Mouse (Mus musculus): ENCODE data around the gene Ccl9. TPM values are rescaled to one million over a fixed set of nuclear protein-coding genes. Genes with fewer than 3 reads are reported as not detected.

The Ccl9 gene
- polyA plus RNA-seq, 1 experiment from 2014 or later = 14.2 TPM

- no peaks in the 10 kb centered on the region for H3K27me3 ChIP-seq (replicated peaks)
- no peak for ATAC-seq (ENCODE audit: insufficient read depth, low FRiP score, low read depth)
- no peaks in the 10 kb centered on the region for H3K36me3 ChIP-seq
- WGBS = 77% methylated on average over 4 of the region's 4 CpGs
- H3K27ac ChIP-seq = no peak overlapping the region
- no peaks in the 10 kb centered on the region for H3K9me3 ChIP-seq
- no peak overlapping the region for H3K9ac ChIP-seq
- no peaks in the 10 kb centered on the region for H3K4me1 ChIP-seq
- no peak overlapping the region for H3K4me3 ChIP-seq (replicated peaks)
- no peak overlapping the region for H3K4me2 ChIP-seq
These were observed 1.4 kb downstream of the Ccl9 start for GRCm38 (mm10) chr11:83576927-83577555.

GRCm38 (mm10) chr11:83572834-83573233 is 5.6 kb downstream of the Ccl9 start:
- no peak overlapping the region for H3K4me2 ChIP-seq
- H3K9me3 ChIP-seq = no peaks in the 10 kb centered on the region
- no peak overlapping the region for H3K4me3 ChIP-seq (replicated peaks)
- WGBS = 58% methylated on average over 9 of the region's 9 CpGs
- no peaks in the 10 kb centered on the region for H3K4me1 ChIP-seq
- no peak for ATAC-seq (ENCODE audit: insufficient read depth, low FRiP score, low read depth)
- no peaks in the 10 kb centered on the region for H3K27me3 ChIP-seq (replicated peaks)
- H3K36me3 ChIP-seq = no peaks in the 10 kb centered on the region
- no peak overlapping the region for H3K27ac ChIP-seq
- H3K9ac ChIP-seq = no peak overlapping the region

DNA sequence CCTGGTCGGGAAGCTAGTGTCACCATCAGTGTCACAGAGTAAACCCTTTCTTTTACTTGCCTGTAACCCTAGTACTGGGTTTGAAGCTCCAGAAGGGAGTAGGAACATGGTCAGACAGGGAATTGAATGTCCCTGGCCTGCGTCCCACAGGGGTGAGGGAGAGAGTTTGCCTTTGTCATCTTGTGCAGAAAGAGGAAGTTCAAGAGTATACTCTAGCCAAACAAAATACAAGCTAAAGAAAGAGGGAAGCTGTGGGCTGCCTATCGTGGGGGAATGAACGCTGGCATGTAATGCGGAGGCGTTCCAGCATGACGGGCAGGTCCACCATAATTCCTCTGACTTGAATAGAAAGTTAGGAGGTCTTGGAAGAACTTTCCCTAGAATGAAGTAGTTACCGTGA is 6.2 kb downstream of the Ccl9 start:
- H3K27me3 ChIP-seq (replicated peaks) = no peaks in the 10 kb centered on the region
- H3K4me1 ChIP-seq = no peaks in the 10 kb centered on the region
- H3K9me3 ChIP-seq = no peaks in the 10 kb centered on the region
- H3K4me2 ChIP-seq = no peak overlapping the region
- H3K27ac ChIP-seq = no peak overlapping the region
- 81% methylated on average over 8 of the region's 8 CpGs for WGBS
- no peaks in the 10 kb centered on the region for H3K36me3 ChIP-seq
- no peak overlapping the region for H3K4me3 ChIP-seq (replicated peaks)
- no peak for ATAC-seq (ENCODE audit: insufficient read depth, low FRiP score, low read depth)
- no peak overlapping the region for H3K9ac ChIP-seq

- 70% methylated on average over 2 of the region's 2 CpGs for WGBS
These were observed 8.2 kb downstream of the Ccl9 start for GRCm38 (mm10) chr11:83570189-83570588.

DNA sequence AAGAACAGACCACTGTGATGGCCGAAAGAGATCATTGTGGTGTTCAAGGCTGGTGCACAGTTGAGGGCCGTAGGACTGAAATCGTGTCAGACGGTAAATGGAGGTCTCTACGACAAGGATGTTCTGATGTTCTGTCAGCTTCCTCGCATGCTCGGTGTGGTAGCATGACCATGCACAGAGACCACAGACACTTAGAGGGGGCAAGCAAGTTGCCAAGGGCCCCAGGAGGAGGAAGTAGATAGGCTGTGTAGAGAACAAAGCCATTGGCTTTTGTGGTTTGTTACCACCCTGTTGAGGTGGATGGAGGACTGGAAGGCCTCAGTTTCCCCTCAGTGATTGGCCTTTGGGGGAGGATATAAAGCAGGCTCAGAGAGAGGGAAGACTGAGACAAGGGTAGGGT is 9.2 kb downstream of the Ccl9 start:
- Histone ChIP-seq H3K9ac (no peak overlapping the region), H3K27me3 (replicated peaks) (no peaks in the 10 kb centered on the region), H3K4me2 (no peak overlapping the region), H3K4me1 (no peaks in the 10 kb centered on the region), H3K9me3 (no peaks in the 10 kb centered on the region), H3K4me3 (replicated peaks) (no peak overlapping the region), H3K36me3 (no peaks in the 10 kb centered on the region), H3K27ac (no peak overlapping the region)
- WGBS = 82% methylated on average over 7 of the region's 7 CpGs
- no peak for ATAC-seq (ENCODE audit: insufficient read depth, low FRiP score, low read depth)

More at GRCm38 (mm10) chr11:83570189-83570588, 8.2 kb downstream of the Ccl9 start:
- no peaks in the 10 kb centered on the region for H3K36me3 ChIP-seq
- no peak overlapping the region for H3K9ac ChIP-seq
- ATAC-seq (ENCODE audit: insufficient read depth, low FRiP score, low read depth) = no peak
- no peaks in the 10 kb centered on the region for H3K27me3 ChIP-seq (replicated peaks)
- no peak overlapping the region for H3K4me3 ChIP-seq (replicated peaks)
- no peak overlapping the region for H3K27ac ChIP-seq
- H3K4me2 ChIP-seq = no peak overlapping the region
- H3K9me3 ChIP-seq = no peaks in the 10 kb centered on the region
- no peaks in the 10 kb centered on the region for H3K4me1 ChIP-seq

DNA sequence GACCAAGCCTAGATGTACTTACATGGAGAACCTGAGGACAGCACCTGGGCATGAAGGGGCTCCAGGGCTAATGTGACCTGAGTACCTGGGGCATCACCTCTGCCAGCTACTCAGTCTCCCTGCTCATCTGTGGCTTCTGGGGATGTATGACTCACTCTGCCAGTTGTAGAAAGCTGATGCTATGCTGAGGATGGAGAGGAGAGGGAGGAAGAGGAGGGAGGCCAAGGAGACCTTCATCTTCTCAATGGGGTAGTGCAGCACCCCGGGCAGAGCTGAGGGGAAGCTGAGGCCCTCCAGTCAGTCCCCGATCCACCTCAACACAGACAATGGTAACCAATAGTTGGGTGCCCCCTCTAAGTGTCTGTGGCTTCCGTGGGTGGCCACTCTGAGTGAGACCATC is 9.7 kb downstream of the Ccl9 start:
- Histone ChIP-seq H3K4me2 (no peak overlapping the region), H3K9me3 (no peaks in the 10 kb centered on the region), H3K4me1 (no peaks in the 10 kb centered on the region), H3K36me3 (no peaks in the 10 kb centered on the region), H3K4me3 (replicated peaks) (no peak overlapping the region), H3K9ac (no peak overlapping the region), H3K27ac (no peak overlapping the region), H3K27me3 (replicated peaks) (no peaks in the 10 kb centered on the region)
- no peak for ATAC-seq (ENCODE audit: insufficient read depth, low FRiP score, low read depth)
- 74% methylated on average over 3 of the region's 3 CpGs for WGBS

DNA sequence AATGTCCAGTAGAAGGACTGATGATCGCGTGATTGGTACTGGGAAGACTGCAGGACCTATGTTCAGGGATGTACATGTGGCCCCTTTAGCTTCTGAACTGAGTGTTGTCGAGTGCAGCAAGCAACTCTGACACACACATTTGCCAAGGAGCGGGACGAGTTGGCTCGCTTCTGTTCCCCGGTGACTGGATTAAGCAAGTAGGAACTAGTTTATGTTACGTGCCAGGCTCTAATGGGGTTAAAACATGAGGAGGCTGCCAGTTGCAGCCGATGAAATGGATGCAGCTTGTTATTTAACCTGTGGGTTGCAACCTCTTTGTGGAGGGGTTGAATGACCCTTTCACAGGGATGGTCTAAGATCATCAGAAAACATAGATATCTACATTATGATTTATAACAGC is 10.4 kb downstream of the Ccl9 start:
- Histone ChIP-seq H3K9me3 (no peaks in the 10 kb centered on the region), H3K27me3 (replicated peaks) (no peaks in the 10 kb centered on the region), H3K4me2 (no peak overlapping the region), H3K4me1 (no peaks in the 10 kb centered on the region), H3K9ac (no peak overlapping the region), H3K36me3 (no peaks in the 10 kb centered on the region), H3K4me3 (replicated peaks) (no peak overlapping the region), H3K27ac (no peak overlapping the region)
- WGBS = 87% methylated on average over 9 of the region's 9 CpGs
- ATAC-seq (ENCODE audit: insufficient read depth, low FRiP score, low read depth) = no peak

- Histone ChIP-seq H3K4me1 (no peaks in the 10 kb centered on the region), H3K4me2 (no peak overlapping the region), H3K36me3 (no peaks in the 10 kb centered on the region), H3K9ac (no peak overlapping the region), H3K27ac (no peak overlapping the region), H3K9me3 (no peaks in the 10 kb centered on the region), H3K27me3 (replicated peaks) (no peaks in the 10 kb centered on the region), H3K4me3 (replicated peaks) (no peak overlapping the region)
- ATAC-seq (ENCODE audit: insufficient read depth, low FRiP score, low read depth) = no peak
- 73% methylated on average over 7 of the region's 7 CpGs for WGBS
These were observed 11.1 kb downstream of the Ccl9 start for GRCm38 (mm10) chr11:83567311-83567710.

DNA sequence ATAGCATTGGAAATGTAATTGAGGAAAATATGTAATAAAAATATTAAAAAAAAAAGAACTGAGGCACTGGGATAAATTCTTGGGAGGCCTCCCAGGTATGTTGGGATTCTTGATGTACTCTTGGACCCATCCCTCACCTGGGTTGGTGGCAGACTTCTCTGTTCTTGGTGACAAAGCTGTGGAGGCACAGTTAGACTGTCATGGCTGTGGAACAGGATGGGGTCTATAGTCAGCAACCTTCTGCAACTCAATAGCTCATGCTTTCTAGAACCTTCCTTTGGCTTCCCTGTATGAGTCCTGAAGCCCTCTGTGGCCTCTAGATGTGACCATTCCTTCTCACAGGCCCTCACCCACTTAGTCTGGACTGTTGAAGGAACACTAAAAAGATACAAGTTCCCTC is 11.8 kb downstream of the Ccl9 start:
- no peaks in the 10 kb centered on the region for H3K4me1 ChIP-seq
- no peaks in the 10 kb centered on the region for H3K27me3 ChIP-seq (replicated peaks)
- H3K36me3 ChIP-seq = no peaks in the 10 kb centered on the region
- H3K9me3 ChIP-seq = no peaks in the 10 kb centered on the region
- no peak overlapping the region for H3K9ac ChIP-seq
- no peak overlapping the region for H3K4me2 ChIP-seq
- no peak for ATAC-seq (ENCODE audit: insufficient read depth, low FRiP score, low read depth)
- no peak overlapping the region for H3K27ac ChIP-seq
- no peak overlapping the region for H3K4me3 ChIP-seq (replicated peaks)

DNA sequence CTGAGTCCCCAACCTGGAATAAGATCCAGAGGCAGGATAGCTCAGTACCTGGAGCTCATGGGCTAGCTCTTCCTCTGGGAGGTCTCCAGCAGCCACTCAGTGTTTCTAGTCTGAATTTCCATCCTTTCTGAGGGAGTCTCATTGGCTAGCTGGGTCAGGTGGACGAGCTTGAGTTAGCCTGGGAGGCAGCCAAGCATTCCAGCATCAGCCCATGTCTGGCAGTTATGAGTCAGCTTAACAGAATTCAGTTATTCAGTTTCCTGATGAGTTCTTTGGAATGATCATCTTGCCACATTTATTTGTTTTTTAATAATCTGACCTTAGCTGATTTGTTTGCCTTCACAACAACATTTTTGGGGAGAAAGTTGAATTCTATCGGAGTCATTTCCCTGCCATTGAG is 14.7 kb downstream of the Ccl9 start:
- Histone ChIP-seq H3K9ac (no peak overlapping the region), H3K4me2 (no peak overlapping the region), H3K27me3 (replicated peaks) (no peaks in the 10 kb centered on the region), H3K36me3 (no peaks in the 10 kb centered on the region), H3K9me3 (no peaks in the 10 kb centered on the region), H3K4me3 (replicated peaks) (no peak overlapping the region), H3K4me1 (no peaks in the 10 kb centered on the region), H3K27ac (no peak overlapping the region)
- WGBS = 62% methylated on average over 2 of the region's 2 CpGs
- no peak for ATAC-seq (ENCODE audit: insufficient read depth, low FRiP score, low read depth)

DNA sequence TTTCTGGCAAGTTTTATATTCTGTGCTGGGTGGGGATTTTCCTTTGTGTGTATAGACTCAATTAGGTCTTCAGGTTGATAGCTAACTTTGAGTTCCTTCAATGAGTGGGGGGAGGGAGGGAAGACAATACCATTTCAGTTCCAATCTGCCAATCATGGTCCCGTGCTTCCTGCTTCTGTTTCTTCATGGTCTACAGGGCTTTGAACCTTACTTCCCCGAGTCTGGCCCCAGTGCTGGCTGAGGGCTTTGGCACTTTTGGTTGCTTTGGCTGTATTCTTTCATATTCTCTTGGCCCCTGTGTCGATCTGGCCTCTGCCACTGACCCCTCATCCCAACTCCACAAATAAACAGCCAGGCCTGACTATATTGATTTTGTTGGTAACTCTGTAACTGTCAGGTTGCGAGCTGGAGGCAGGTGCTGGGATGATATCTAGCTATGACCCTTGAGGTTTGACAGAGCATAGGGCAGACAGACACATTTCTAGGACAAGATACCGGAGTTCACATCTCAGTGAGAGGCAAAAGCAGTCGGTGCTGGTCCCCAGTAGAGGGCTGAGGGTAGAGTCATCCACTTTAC is 16.0 kb downstream of the Ccl9 start:
- Histone ChIP-seq H3K9me3 (no peaks in the 10 kb centered on the region), H3K27ac (no peak overlapping the region), H3K27me3 (replicated peaks) (no peaks in the 10 kb centered on the region), H3K4me2 (no peak overlapping the region), H3K4me3 (replicated peaks) (no peak overlapping the region), H3K4me1 (no peaks in the 10 kb centered on the region), H3K9ac (no peak overlapping the region), H3K36me3 (no peaks in the 10 kb centered on the region)
- WGBS = 64% methylated on average over 6 of the region's 6 CpGs
- no peak for ATAC-seq (ENCODE audit: insufficient read depth, low FRiP score, low read depth)

DNA sequence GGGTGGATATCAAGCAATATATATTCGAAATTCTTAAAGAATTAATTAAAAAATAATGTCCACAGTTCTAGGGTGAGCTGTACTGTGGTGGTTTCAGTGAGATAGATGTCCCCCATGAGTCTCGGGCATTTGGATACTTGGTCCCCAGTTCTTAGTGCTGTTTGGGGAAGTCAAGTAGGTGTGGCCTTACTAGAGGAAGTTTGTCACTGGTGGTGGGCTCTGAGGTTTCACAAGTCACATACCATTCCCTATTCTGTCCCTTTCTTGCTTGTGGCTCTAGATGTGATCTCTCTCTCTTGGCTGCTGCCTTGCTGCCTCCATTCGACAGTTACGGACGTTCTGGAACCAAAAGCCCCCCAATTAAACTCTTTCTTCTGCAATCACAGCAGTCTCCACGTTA is 18.0 kb downstream of the Ccl9 start:
- Histone ChIP-seq H3K9ac (no peak overlapping the region), H3K4me1 (no peaks in the 10 kb centered on the region), H3K4me2 (no peak overlapping the region), H3K27me3 (replicated peaks) (no peaks in the 10 kb centered on the region), H3K27ac (no peak overlapping the region), H3K36me3 (no peaks in the 10 kb centered on the region), H3K4me3 (replicated peaks) (no peak overlapping the region), H3K9me3 (no peaks in the 10 kb centered on the region)
- ATAC-seq (ENCODE audit: insufficient read depth, low FRiP score, low read depth) = no peak
- WGBS = 73% methylated on average over 6 of the region's 6 CpGs

DNA sequence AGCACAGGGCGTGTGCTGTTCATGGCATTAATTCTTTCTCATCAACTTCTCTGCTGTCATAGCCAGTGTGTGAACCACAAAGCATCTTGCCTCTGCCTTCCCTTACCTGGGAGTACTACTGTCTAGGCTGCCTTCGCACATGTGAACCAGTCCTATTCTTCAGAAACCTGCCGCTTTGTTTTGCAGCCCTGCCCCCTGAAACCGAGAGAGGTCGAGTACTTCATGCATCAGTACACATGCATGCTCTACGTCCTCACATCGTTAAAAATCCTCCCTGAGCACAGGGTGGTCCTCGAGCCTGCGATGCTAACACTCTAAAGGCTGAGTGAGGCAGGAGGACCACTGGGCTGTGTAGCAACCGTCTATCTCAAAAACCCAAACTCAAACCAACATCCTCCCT is 21.4 kb downstream of the Ccl9 start:
- Histone ChIP-seq H3K27ac (no peak overlapping the region), H3K4me2 (no peak overlapping the region), H3K9me3 (no peaks in the 10 kb centered on the region), H3K4me1 (no peaks in the 10 kb centered on the region), H3K36me3 (no peaks in the 10 kb centered on the region), H3K4me3 (replicated peaks) (no peak overlapping the region), H3K9ac (no peak overlapping the region), H3K27me3 (replicated peaks) (no peaks in the 10 kb centered on the region)
- ATAC-seq (ENCODE audit: insufficient read depth, low FRiP score, low read depth) = no peak
- WGBS = 77% methylated on average over 10 of the region's 10 CpGs
